Mouse (Mus musculus): Measurements from ENCODE around the gene Serpina3f. TPM values are rescaled to one million over a fixed set of nuclear protein-coding genes. Genes with fewer than 3 reads are reported as not detected.

Gene Serpina3f
- total RNA-seq (2012; rRNA removed) (0.08 TPM in 1 of 2 replicates, not detected in the other), total RNA-seq (2014; rRNA removed) (0.35 TPM in 1 of 2 replicates, not detected in the other), polyA plus RNA-seq (2012; ENCODE audit: insufficient read length, low read depth) (0.22 and 0.51 TPM in 2 replicates)

DNA sequence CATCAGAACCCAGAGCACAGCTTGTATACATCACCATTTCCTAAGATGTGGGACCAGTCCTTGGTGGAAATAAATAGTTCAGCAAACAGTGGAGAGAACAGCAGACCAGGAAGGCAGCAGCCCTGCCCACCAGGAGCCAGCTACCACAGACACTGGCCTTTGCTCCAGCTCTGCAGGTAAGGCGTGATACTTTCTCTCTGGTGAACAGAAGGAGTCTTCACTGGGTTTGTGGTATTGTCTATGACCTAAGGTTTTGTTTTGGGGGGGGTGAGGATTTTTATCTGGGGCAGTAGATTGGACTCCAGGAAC is at the start of gene Serpina3f:
Gene Serpina3f (plus strand): TSS at position 100 of the 309 bp plus-strand sequence.
- no peaks in the 10 kb centered on the region for H3K27me3 ChIP-seq (replicated peaks)
- TF ChIP-seq KAT2A (IDR thresholded peaks at IDR 0.05; ENCODE audit: insufficient replicate concordance, low read length) (no peak), CHD2 (IDR thresholded peaks at IDR 0.05; ENCODE audit: low read length) (no peak), ZNF384 (IDR thresholded peaks at IDR 0.05; ENCODE audit: low read depth, low read length) (no peak), CHD1 (IDR thresholded peaks at IDR 0.05; ENCODE audit: low read depth, low read length) (no peak), NRF1 (IDR thresholded peaks at IDR 0.05; ENCODE audit: low read depth, low read length) (no peak), POLR2A (IDR thresholded peaks at IDR 0.05; ENCODE audit: low read depth, low read length) (no peak), MAFK (IDR thresholded peaks at IDR 0.05; ENCODE audit: insufficient replicate concordance, low read length) (no peak), JUN (IDR thresholded peaks at IDR 0.05; ENCODE audit: insufficient read depth, low read depth, low read length) (no peak), MXI1 (IDR thresholded peaks at IDR 0.05; ENCODE audit: low read depth, low read length) (no peak), MAZ (IDR thresholded peaks at IDR 0.05; ENCODE audit: low read depth, low read length) (no peak), MEF2A (IDR thresholded peaks at IDR 0.05; ENCODE audit: borderline replicate concordance, low read depth, low read length) (no peak), GABPA (IDR thresholded peaks at IDR 0.05; ENCODE audit: insufficient replicate concordance, low read depth, low read length) (no peak), ELF1 (IDR thresholded peaks at IDR 0.05; ENCODE audit: low read depth, low read length) (no peak), JUND (conservative IDR thresholded peaks at IDR 0.05; ENCODE audit: low read depth, low read length) (no peak), ZKSCAN1 (IDR thresholded peaks at IDR 0.05; ENCODE audit: borderline replicate concordance, low read depth, low read length) (no peak)
- no peak within 1 kb of the TSS for H3K27ac ChIP-seq (ENCODE audit: insufficient read depth, low read depth)
- DNase-seq (ENCODE audit: extremely low read depth) = no peak
- dilution Hi-C loops (cut with MboI; ENCODE audit: extremely low pct_ligation_motif_present, extremely low pct_unique_long_range_greater_than_20kb, low sequenced_read_pairs) = no loop called here
- no peaks in the 10 kb centered on the region for H3K36me3 ChIP-seq (replicated peaks in 1 of 2; ENCODE audit: control insufficient read depth in 1 of 2, insufficient read depth in 1 of 2, low read length in 1 of 2)
- H3K9me3 ChIP-seq (replicated peaks; ENCODE audit: low read length) = no peaks in the 10 kb centered on the region
- peaks cover 8 to 26% of the 10 kb centered on the region in 2 experiments for H3K4me1 ChIP-seq (ENCODE audit: control insufficient read depth in 1 of 2, insufficient read depth in 2 of 2)
- H3K79me2 ChIP-seq (replicated peaks; ENCODE audit: control insufficient read depth, extremely low read depth, insufficient read depth, poor library complexity, severe bottlenecking) = no peaks in the 10 kb centered on the region
- H3K4me3 ChIP-seq (replicated peaks in 1 of 3; ENCODE audit: low read depth in 2 of 3, low read length in 2 of 3, poor library complexity in 1 of 3) = no peak within 1 kb of the TSS
- in situ Hi-C loops (cut with MboI; ENCODE audit: low pct_ligation_motif_present, low pct_unique_long_range_greater_than_20kb, low sequenced_read_pairs) = no loop called here
- peak within 1 kb of the TSS; percentile 50 for H3K4me2 ChIP-seq (ENCODE audit: insufficient read depth, low read depth, poor library complexity, severe bottlenecking)
- no peak within 1 kb of the TSS for H3K9ac ChIP-seq (ENCODE audit: insufficient read depth, low read depth)

DNA sequence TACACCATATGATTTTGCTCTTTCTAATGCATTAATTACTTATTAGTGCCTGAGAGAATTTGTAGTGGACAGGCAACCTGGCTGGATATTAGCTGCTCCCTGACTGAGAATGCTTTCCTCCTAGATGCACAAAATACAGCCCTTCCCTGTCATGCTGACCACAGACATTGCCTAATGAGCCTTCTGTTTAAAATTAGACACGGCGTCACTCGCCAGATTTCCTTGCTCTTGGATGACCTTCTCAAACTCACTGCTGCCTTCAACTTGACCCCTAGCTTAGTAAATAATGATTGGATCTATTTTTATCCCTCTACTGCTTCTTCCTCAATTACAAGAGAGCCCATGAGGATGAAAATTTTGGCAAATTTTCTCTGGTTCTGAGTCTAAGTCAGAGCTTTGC is 39.6 kb upstream of the Serpina3f start:
- no peak overlapping the region for H3K4me2 ChIP-seq (ENCODE audit: insufficient read depth, low read depth, poor library complexity, severe bottlenecking)
- no peak overlapping the region for H3K9ac ChIP-seq (ENCODE audit: insufficient read depth, low read depth)
- no peak for DNase-seq (ENCODE audit: extremely low read depth)
- dilution Hi-C loops (cut with MboI; ENCODE audit: extremely low pct_ligation_motif_present, extremely low pct_unique_long_range_greater_than_20kb, low sequenced_read_pairs) = no loop called here
- H3K27ac ChIP-seq (ENCODE audit: insufficient read depth, low read depth) = no peak overlapping the region
- H3K27me3 ChIP-seq (replicated peaks) = peaks cover 21% of the 10 kb centered on the region
- no peak overlapping the region for H3K4me3 ChIP-seq (replicated peaks in 1 of 3; ENCODE audit: low read depth in 2 of 3, low read length in 2 of 3, poor library complexity in 1 of 3)
- peaks cover 3% of the 10 kb centered on the region for H3K9me3 ChIP-seq (replicated peaks; ENCODE audit: low read length)
- TF ChIP-seq ETS1 (conservative IDR thresholded peaks at IDR 0.05; ENCODE audit: low read depth, low read length) (no peak), USF2 (conservative IDR thresholded peaks at IDR 0.05; ENCODE audit: low read depth, low read length) (no peak), ZC3H11A (IDR thresholded peaks at IDR 0.05; ENCODE audit: low read depth, low read length) (no peak), GABPA (IDR thresholded peaks at IDR 0.05; ENCODE audit: insufficient replicate concordance, low read depth, low read length) (no peak), JUND (conservative IDR thresholded peaks at IDR 0.05; ENCODE audit: low read depth, low read length) (no peak), RAD21 (IDR thresholded peaks at IDR 0.05; ENCODE audit: low read depth, low read length) (no peak), ZKSCAN1 (IDR thresholded peaks at IDR 0.05; ENCODE audit: borderline replicate concordance, low read depth, low read length) (no peak), SMC3 (IDR thresholded peaks at IDR 0.05; ENCODE audit: low read depth, low read length) (no peak), USF1 (IDR thresholded peaks at IDR 0.05; ENCODE audit: low read depth, low read length) (no peak), PAX5 (IDR thresholded peaks at IDR 0.05; ENCODE audit: low read length) (no peak), HCFC1 (IDR thresholded peaks at IDR 0.05; ENCODE audit: low read depth, low read length) (no peak)
- in situ Hi-C loops (cut with MboI; ENCODE audit: low pct_ligation_motif_present, low pct_unique_long_range_greater_than_20kb, low sequenced_read_pairs) = no loop called here
- no peaks in the 10 kb centered on the region for H3K36me3 ChIP-seq (replicated peaks in 1 of 2; ENCODE audit: control insufficient read depth in 1 of 2, insufficient read depth in 1 of 2, low read length in 1 of 2)
- H3K79me2 ChIP-seq (replicated peaks; ENCODE audit: control insufficient read depth, extremely low read depth, insufficient read depth, poor library complexity, severe bottlenecking) = no peaks in the 10 kb centered on the region
- H3K4me1 ChIP-seq (ENCODE audit: control insufficient read depth in 1 of 2, insufficient read depth in 2 of 2) = no peaks in the 10 kb centered on the region

Data from CH12.LX (cell line).